20 mouse cellular contexts compared by ENCODE assay signal in the genomic region with DNA sequence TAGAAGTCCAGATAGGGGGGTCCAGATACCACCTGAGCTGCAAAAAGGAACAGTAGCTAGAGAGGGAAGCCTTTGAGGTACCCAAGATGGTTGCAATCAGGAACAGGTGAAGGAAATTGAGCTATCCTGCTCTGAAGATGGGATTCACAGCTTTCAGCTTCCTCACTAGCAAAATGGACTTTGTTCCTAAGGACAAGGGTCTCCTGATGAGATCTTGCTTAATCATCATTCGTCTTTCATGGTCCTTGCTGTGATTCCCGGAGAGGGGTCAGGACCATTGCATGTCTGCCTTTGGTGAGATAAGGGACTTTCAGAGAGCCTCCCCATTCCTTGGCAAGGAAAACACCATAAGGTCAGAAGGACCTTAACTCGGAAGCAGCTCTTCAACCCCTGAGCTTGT.
"Had no signal": no experiment of that assay in that cellular context is flagged by ENCODE, and none has a peak within 500 bp of the region (broad histone marks: within the 10 kb centered on the region; RNA-seq: fewer than 3 reads in every experiment).

No protein-coding gene starts in this region.

- H3K9me3 ChIP-seq: heart, embryonic 12.5 days; hindbrain, embryonic 13.5 days; hindbrain, embryonic 15.5 days; limb, embryonic 12.5 days; liver, embryonic 13.5 days; liver, embryonic 15.5 days had no signal

- H3K4me1 ChIP-seq: liver, embryonic 13.5 days; liver, embryonic 15.5 days had no signal

- H3K4me3 ChIP-seq: heart, adult 2 months; heart, embryonic 12.5 days; hindbrain, embryonic 13.5 days; hindbrain, embryonic 15.5 days; limb, embryonic 12.5 days; liver, embryonic 13.5 days; liver, embryonic 15.5 days had no signal

- H3K27ac ChIP-seq: heart, adult 2 months; hindbrain, embryonic 13.5 days; hindbrain, embryonic 15.5 days; hindbrain, postnatal 0 days; liver, embryonic 13.5 days; liver, embryonic 15.5 days had no signal

- DNase-seq: gastrocnemius, postnatal 14 days; gastrocnemius, postnatal 36 days; heart, adult 2 months; heart, postnatal 10 days; heart, postnatal 36 days; kidney, adult 11 months; kidney, postnatal 10 days; kidney, postnatal 25 days; layer of hippocampus, adult 9-11 months; layer of hippocampus, postnatal 36 days; left cerebral cortex, postnatal 4 days; liver; liver, embryonic 13.5 days; liver, postnatal 0 days had no signal

- H3K27me3 ChIP-seq: heart, embryonic 12.5 days; hindbrain, embryonic 13.5 days; hindbrain, embryonic 15.5 days; limb, embryonic 12.5 days; liver, embryonic 13.5 days; liver, embryonic 15.5 days had no signal

- H3K36me3 ChIP-seq: heart, embryonic 12.5 days; hindbrain, embryonic 13.5 days; hindbrain, embryonic 15.5 days; limb, embryonic 12.5 days; liver, embryonic 13.5 days; liver, embryonic 15.5 days had no signal
